Mouse (Mus musculus) megakaryocyte, embryonic 14.5 days (primary cell): Measurements from ENCODE around the gene Mat2b. TPM values are rescaled to one million over a fixed set of nuclear protein-coding genes. Genes with fewer than 3 reads are reported as not detected.
"Not testable (repeated sequence)": the region's sequence is repeated elsewhere in the genome, so short reads cannot be mapped to it uniquely, and the experiment has no call there.

ENCODE experiments used
- H3K27me3 ChIP-seq: replicated peaks from 2 replicates; pipeline ENCODE3; 2012; ENCODE audit warnings: inconsistent platforms
- H3K36me3 ChIP-seq: replicated peaks from 2 replicates; pipeline ENCODE3; 2012; ENCODE audit warnings: low read length, inconsistent platforms, mixed read lengths
- H3K4me1 ChIP-seq: 2 replicates; pipeline ENCODE4 v1.6.1; 2012; ENCODE audit warnings: inconsistent platforms
- H3K4me3 ChIP-seq: replicated peaks from 2 replicates; pipeline ENCODE3; 2012; ENCODE audit warnings: moderate library complexity, mild to moderate bottlenecking, inconsistent platforms
- H3K9me3 ChIP-seq: 2 replicates; pipeline ENCODE4 v1.6.1; 2012; ENCODE audit warnings: inconsistent platforms
- FLI1 ChIP-seq: IDR thresholded peaks from 2 replicates; pipeline ENCODE4 v1.6.1; 2012; ENCODE audit warnings: low read length, inconsistent platforms, mixed read lengths
- GATA1 ChIP-seq: IDR thresholded peaks from 3 replicates; pipeline ENCODE4 v1.6.1; 2012; ENCODE audit warnings: mixed read lengths, low read length, inconsistent platforms, borderline replicate concordance
- polyA plus RNA-seq: library from polyadenylated mRNA; stranded (reverse); fragments of >175 nt; gene quantifications from 2 replicates; pipeline ENCODE4 v1.2.3, GENCODE M21; 2012; ENCODE audit warnings: low replicate concordance; ENCODE audit not compliant: insufficient read depth

Gene Mat2b
- 2.9 and 31.2 TPM in 2 replicates for polyA plus RNA-seq

DNA sequence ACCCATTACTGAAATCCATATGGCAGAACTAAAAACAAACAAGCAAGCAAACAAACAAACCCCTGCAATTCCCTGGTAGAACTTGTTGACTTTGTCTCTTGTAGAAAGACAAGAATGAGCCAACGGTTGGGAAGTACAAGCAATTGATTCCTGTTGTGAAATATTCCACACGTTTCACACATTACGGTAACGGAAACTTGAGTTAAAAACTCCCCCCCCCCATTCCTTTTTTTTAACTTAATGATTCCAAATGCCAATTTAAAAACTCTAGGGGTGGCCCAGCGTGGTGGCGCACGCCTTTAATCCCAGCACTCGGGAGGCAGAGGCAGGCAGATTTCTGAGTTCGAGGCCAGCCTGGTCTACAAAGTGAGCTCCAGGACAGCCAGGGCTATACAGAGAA lies at the start of gene Mat2b:
TSS of gene Mat2b (minus strand) at position 101 of the 400 bp plus-strand sequence.
- Histone ChIP-seq H3K27me3 (no peaks in the 10 kb centered on the region), H3K4me3 (peak within 1 kb of the TSS; percentile 94), H3K36me3 (peaks cover 11% of the 10 kb centered on the region), H3K4me1 (peaks cover 33% of the 10 kb centered on the region), H3K9me3 (peaks cover 6% of the 10 kb centered on the region)
- TF ChIP-seq GATA1 (no peak), FLI1 (no peak)

DNA sequence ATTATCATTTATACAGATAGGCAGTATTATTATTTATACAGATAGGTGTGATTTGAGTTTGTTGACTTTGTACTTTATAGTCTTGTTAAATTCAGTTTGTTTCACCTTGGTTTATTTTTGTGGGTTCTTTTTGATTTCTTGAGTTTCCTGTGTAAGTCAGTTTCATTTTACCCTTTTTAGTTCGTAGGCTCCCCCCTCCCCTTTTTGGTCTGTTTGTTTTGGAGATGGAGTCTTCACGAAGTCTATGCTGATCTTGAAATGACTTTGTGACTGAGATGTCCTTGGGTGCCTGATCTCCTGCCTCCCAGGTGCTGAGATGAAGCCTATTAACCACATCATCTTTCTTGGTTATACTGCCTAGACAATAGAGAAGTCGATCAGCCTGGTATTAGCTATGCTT lies 49.3 kb upstream of the Mat2b start:
- H3K27me3 ChIP-seq = no peaks in the 10 kb centered on the region
- H3K9me3 ChIP-seq = no peaks in the 10 kb centered on the region
- TF ChIP-seq GATA1 = no peak
- peaks cover 12% of the 10 kb centered on the region for H3K4me1 ChIP-seq
- no peak overlapping the region for H3K4me3 ChIP-seq
- H3K36me3 ChIP-seq = peaks cover 71% of the 10 kb centered on the region

DNA sequence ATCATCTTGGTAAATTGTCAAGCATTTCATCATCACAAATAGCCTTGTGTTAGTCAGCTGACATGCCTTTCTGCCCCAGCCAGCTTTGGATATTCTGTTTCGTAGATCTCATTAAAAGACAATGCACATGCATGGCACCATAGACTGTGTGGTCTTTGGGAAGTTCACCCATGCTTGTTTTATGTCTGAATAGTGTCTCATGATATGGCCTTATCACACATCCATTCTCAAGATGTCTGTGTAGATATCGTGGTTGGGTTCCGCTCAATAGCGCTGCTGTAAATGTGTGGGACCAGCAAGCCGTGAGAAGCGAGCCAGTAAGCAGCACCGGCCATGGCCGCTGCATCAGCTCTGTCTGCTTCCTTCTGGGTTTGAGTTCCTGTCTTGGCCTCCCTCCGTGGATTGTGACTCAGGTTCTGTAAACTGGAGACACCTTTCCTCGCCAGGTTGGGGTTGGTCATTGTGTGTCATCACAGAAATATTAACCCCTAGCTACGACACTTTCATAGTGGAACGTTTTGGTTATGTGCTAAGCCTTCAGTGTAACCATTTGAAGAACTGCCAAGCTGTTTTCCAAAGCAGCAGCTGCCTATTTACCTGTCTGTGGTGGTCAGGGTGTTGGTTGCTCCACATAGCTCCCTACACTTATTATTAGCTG lies 46.7 kb upstream of the Mat2b start:
- Histone ChIP-seq H3K4me1 (peaks cover 12% of the 10 kb centered on the region; the same call in 1 of the 2 replicates), H3K27me3 (no peaks in the 10 kb centered on the region), H3K4me3 (no peak overlapping the region), H3K36me3 (peaks cover 72% of the 10 kb centered on the region), H3K9me3 (no peaks in the 10 kb centered on the region)
- no peak for TF ChIP-seq FLI1
- no peak for TF ChIP-seq GATA1

DNA sequence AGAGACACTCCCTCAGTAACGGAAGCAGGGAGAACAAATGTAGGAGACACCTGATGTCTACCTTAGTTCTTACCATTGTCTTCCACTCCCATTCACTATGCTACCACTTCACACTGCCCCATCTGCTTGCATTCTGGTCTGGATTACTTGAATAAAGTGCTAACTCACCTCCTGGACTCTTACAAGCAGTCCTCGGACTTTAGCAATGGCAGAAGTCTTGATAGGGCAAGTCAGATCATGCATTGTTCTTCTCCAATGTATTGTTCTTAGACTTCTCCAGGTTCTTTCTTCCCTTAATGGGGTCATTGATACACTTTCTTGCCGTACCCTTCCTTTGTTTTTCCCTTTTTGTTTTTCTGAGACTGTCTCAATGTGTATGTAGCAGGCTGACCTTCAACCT lies 42.4 kb upstream of the Mat2b start:
- peaks cover 62% of the 10 kb centered on the region for H3K36me3 ChIP-seq
- no peak for TF ChIP-seq GATA1
- no peak for TF ChIP-seq FLI1

DNA sequence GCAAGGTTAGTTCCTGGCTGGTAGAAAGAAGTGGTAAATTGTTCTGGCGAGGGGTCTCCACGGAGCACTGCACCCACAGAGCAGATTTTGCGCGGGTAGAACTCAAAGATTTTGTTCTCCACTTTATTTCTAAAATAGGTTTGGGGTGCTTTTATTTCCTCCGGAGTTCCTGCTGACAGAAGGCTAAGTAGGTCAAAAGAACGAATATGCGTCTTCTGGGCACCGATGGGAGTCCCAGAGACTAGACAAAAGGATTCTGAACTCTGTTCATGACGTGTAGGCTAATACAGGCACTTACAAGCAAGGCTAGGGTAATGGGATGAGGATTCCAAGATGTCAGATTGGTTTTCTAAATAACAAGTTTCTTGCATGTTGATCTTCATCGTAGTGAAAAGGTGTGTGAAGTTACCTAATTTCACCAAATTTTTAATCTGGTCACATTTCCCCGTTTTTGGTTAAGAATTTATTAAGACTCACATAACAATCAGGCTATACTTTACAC lies 39.3 kb upstream of the Mat2b start:
- Histone ChIP-seq H3K4me3 (peak overlapping the region; percentile 98), H3K4me1 (peaks cover 44% of the 10 kb centered on the region), H3K27me3 (no peaks in the 10 kb centered on the region), H3K9me3 (no peaks in the 10 kb centered on the region), H3K36me3 (peaks cover 36% of the 10 kb centered on the region)
- no peak for TF ChIP-seq FLI1
- TF ChIP-seq GATA1 = no peak

More for the DNA sequence above, 42.4 kb upstream of the Mat2b start:
- H3K27me3 ChIP-seq = no peaks in the 10 kb centered on the region
- no peak overlapping the region for H3K4me3 ChIP-seq
- peaks cover 33% of the 10 kb centered on the region for H3K4me1 ChIP-seq
- no peaks in the 10 kb centered on the region for H3K9me3 ChIP-seq

DNA sequence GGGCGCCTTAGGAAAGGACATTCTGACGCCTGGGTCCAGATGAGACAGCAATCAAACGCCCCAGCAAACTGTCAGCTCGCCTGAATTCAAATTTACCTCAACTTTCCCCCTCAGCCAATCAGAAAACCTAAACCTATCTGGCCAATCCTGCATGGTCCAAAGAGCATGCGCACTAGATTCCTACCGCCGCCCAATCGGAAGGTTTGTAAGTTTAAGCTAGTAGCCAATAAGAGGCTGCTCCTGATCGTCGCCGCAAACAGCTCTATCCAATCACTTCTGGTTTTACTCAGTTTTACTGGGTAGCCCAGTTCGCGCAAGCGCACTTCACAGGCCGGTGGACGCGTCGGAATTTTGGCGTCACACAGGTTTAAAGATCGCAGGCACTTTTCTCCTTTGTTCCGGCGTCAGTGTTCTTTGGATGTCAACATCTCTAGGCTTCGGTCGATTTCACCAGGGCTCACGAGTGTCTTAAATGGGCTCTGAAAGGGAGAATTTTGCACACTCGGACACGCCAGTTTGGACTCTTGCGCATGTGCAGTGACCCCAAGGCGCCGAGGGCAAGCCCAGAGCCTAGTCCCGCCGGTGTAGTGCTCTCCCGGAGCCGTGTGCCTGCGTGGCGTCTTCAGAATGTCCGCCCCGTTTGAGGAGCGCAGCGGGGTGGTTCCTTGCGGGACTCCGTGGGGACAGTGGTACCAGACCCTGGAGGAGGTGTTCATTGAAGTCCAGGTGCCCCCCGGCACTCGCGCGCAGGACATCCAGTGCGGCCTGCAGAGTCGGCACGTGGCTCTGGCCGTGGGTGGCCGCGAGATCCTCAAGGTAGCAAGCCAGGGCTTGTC lies 38.6 kb upstream of the Mat2b start, which contains the start of the genes Hmmr and Nudcd2:
TSS of gene Hmmr (minus strand) at position 84 of the 836 bp plus-strand sequence.
TSS of gene Nudcd2 (plus strand) at position 329 of the 836 bp plus-strand sequence.
- TF ChIP-seq GATA1 = no peak
- peak within 1 kb of the TSS; percentile 98 for H3K4me3 ChIP-seq
- H3K4me1 ChIP-seq = peaks cover 44% of the 10 kb centered on the region
- H3K9me3 ChIP-seq = no peaks in the 10 kb centered on the region
- H3K36me3 ChIP-seq = peaks cover 33% of the 10 kb centered on the region
- no peaks in the 10 kb centered on the region for H3K27me3 ChIP-seq

DNA sequence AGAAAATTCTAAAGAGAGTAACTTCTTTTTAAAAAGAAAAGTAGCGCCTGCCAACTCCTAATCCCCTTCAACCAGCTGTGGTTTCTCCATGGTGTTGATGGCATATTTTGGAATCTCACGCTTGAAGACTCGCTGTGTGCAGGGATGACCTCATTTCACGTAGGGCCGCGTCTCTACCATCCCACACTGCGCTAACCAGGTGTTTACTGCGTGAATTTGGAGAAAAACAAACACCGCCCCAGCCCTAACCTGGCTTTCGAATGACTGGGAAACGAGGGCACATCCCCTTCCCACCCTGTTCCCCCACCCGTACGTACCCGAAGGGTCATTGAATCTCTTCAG lies 38.0 kb upstream of the Mat2b start:
- Histone ChIP-seq H3K9me3 (no peaks in the 10 kb centered on the region), H3K36me3 (peaks cover 32% of the 10 kb centered on the region), H3K4me1 (peaks cover 44% of the 10 kb centered on the region), H3K4me3 (peak overlapping the region; percentile 98), H3K27me3 (no peaks in the 10 kb centered on the region)
- no peak for TF ChIP-seq GATA1

DNA sequence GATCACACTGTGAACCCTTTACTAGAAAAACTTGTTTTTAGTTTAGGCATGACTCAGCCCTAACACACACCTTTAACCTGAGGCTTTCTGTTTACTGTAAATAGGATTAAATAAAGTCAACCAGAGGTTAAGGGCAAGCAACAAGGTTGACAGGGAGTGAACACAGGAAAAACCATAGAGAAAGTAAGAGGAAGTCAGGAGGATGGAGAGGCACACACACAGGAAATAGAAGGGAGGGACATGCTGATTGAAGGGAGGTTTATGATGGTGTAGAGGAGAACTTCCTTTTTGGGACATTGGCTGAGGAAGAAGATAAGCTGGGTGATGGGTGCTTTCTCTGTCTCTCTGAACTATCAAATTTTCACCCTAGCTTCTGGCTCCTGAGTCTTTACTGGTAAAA lies 23.3 kb upstream of the Mat2b start:
- H3K4me1 ChIP-seq = peaks cover 11% of the 10 kb centered on the region
- H3K36me3 ChIP-seq = peaks cover 95% of the 10 kb centered on the region
- H3K9me3 ChIP-seq = no peaks in the 10 kb centered on the region
- no peak overlapping the region for H3K4me3 ChIP-seq
- no peak for TF ChIP-seq FLI1
- no peak for TF ChIP-seq GATA1
- no peaks in the 10 kb centered on the region for H3K27me3 ChIP-seq

DNA sequence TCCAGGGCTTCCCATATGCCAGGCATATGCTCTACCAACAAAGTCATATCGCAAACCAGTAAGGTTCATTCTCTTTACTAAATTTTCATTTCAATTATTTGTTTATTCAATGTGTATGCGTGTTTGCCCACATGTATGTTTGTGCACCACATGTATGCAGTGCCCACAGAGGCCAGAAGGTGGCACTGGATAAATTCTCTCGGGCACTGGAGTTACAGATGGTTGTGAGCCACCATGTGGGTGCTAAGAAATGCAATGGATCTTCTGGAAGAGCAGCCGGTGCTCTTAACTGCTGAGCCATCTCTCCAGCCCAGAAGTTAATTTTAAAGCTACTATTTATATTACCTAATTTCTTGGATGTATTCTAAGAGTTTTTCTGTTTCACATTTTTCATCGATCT lies 20.5 kb upstream of the Mat2b start:
- H3K36me3 ChIP-seq = peaks cover 92% of the 10 kb centered on the region
- TF ChIP-seq GATA1 = no peak
- TF ChIP-seq FLI1 = no peak
- peaks cover 11% of the 10 kb centered on the region for H3K4me1 ChIP-seq
- no peaks in the 10 kb centered on the region for H3K9me3 ChIP-seq
- H3K4me3 ChIP-seq = no peak overlapping the region
- no peaks in the 10 kb centered on the region for H3K27me3 ChIP-seq

DNA sequence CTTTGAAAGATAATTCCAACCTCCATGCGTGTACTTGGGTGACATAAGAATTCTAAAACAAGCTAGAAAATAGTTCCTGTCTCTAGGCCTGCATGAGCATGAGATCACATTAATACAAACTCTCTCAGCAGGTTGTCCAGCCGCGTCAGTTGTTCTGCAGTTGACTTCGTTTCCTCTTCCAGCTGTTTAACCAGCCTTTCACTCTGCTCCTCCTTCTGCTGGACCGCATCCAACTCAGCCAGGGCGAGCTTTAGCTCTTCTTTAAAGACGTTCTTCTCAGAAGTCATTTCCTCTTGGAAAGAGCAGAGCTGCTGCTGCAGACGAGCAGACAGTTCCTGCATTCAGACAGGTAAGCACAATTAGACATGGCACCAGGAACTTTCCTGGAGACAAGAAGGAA lies 18.9 kb upstream of the Mat2b start:
- Histone ChIP-seq H3K36me3 (peaks cover 91% of the 10 kb centered on the region), H3K27me3 (no peaks in the 10 kb centered on the region), H3K9me3 (no peaks in the 10 kb centered on the region), H3K4me3 (no peak overlapping the region), H3K4me1 (peaks cover 20% of the 10 kb centered on the region)
- TF ChIP-seq GATA1 = no peak
- TF ChIP-seq FLI1 = no peak

DNA sequence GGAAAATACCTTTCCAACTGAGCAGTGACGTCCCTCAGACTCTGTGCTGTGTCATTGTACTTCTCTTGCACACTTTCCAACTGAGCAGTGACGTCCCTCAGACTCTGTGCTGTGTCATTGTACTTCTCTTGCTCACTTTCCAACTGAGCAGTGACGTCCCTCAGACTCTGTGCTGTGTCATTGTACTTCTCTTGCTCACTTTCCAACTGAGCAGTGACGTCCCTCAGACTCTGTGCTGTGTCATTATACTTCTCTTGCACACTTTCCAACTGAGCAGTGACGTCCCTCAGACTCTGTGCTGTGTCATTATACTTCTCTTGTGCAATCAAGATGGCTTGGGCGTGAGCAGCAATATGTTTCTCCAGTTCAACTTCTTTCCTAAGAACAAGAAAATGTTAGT lies 14.9 kb upstream of the Mat2b start:
- Histone ChIP-seq H3K4me1 (peaks cover 13% of the 10 kb centered on the region), H3K36me3 (peaks cover 92% of the 10 kb centered on the region), H3K4me3 (peak overlapping the region; percentile 33)
- H3K9me3 ChIP-seq, H3K27me3 ChIP-seq: not testable (repeated sequence)
